Mouse (Mus musculus): ENCODE measurements around the gene Katnbl1. TPM values are rescaled to one million over a fixed set of nuclear protein-coding genes. Genes with fewer than 3 reads are reported as not detected.
"Not testable (repeated sequence)": the region's sequence is repeated elsewhere in the genome, so short reads cannot be mapped to it uniquely, and the experiment has no call there.

Katnbl1 gene
- polyA plus RNA-seq, 1 experiment = 0.57 TPM

GRCm38 (mm10) chr2:112448510-112449059 lies 69.6 kb downstream of the Katnbl1 start:
- TF ChIP-seq POLR2A (IDR thresholded peaks at IDR 0.05; ENCODE audit: low read depth, low read length) (no peak), CTCF (IDR thresholded peaks at IDR 0.05; ENCODE audit: extremely low read depth, insufficient read depth, insufficient read length, insufficient replicate concordance) (no peak)
- no peaks in the 10 kb centered on the region for H3K36me3 ChIP-seq (ENCODE audit: control insufficient read depth, insufficient read depth, low read length)
- peak overlapping the region; percentile 54; the same call in 1 of the 2 replicates for H3K27ac ChIP-seq (ENCODE audit: insufficient read depth, low read length)
- H3K27me3 ChIP-seq (ENCODE audit: control insufficient read depth, insufficient read depth, low read length) = no peaks in the 10 kb centered on the region; the same call in 1 of the 2 replicates
- peaks cover 3% of the 10 kb centered on the region; the same call in 1 of the 2 replicates for H3K4me1 ChIP-seq (ENCODE audit: control insufficient read depth, insufficient read depth, insufficient read length)
- no peak overlapping the region for H3K4me3 ChIP-seq (ENCODE audit: extremely low read depth, insufficient read depth, insufficient read length)
- DNase-seq (ENCODE audit: low read depth in 1 of 2, low spot score in 2 of 2) = no peak

- peak; percentile 17 to 20 for DNase-seq (ENCODE audit: low read depth in 1 of 2, low spot score in 2 of 2)
- Histone ChIP-seq H3K27me3 (ENCODE audit: control insufficient read depth, insufficient read depth, low read length) (no peaks in the 10 kb centered on the region; the same call in 1 of the 2 replicates), H3K4me1 (ENCODE audit: control insufficient read depth, insufficient read depth, insufficient read length) (peaks cover 3% of the 10 kb centered on the region; the same call in 1 of the 2 replicates), H3K4me3 (ENCODE audit: extremely low read depth, insufficient read depth, insufficient read length) (no peak overlapping the region), H3K36me3 (ENCODE audit: control insufficient read depth, insufficient read depth, low read length) (no peaks in the 10 kb centered on the region), H3K27ac (ENCODE audit: insufficient read depth, low read length) (no peak overlapping the region)
- 34% methylated on average over 4 of the region's 4 CpGs for WGBS
- TF ChIP-seq POLR2A (IDR thresholded peaks at IDR 0.05; ENCODE audit: low read depth, low read length) (no peak), CTCF (IDR thresholded peaks at IDR 0.05; ENCODE audit: extremely low read depth, insufficient read depth, insufficient read length, insufficient replicate concordance) (peak; percentile 17; the same call in 1 of the 2 replicates)
Measured at GRCm38 (mm10) chr2:112449597-112450296, 70.7 kb downstream of the Katnbl1 start.

- not testable (repeated sequence) for H3K27ac ChIP-seq (ENCODE audit: insufficient read depth, low read length); H3K27me3 ChIP-seq (ENCODE audit: control insufficient read depth, insufficient read depth, low read length); DNase-seq (ENCODE audit: low read depth in 1 of 2, low spot score in 2 of 2); H3K4me3 ChIP-seq (ENCODE audit: extremely low read depth, insufficient read depth, insufficient read length); H3K36me3 ChIP-seq (ENCODE audit: control insufficient read depth, insufficient read depth, low read length); H3K4me1 ChIP-seq (ENCODE audit: control insufficient read depth, insufficient read depth, insufficient read length)
Measured at GRCm38 (mm10) chr2:112452513-112452912, 73.5 kb downstream of the Katnbl1 start.

GRCm38 (mm10) chr2:112454125-112454861 lies 75.3 kb downstream of the Katnbl1 start:
- Histone ChIP-seq H3K27ac (ENCODE audit: insufficient read depth, low read length) (peak overlapping the region; percentile 74), H3K4me1 (ENCODE audit: control insufficient read depth, insufficient read depth, insufficient read length) (no peaks in the 10 kb centered on the region), H3K4me3 (ENCODE audit: extremely low read depth, insufficient read depth, insufficient read length) (peak overlapping the region; percentile 78), H3K36me3 (ENCODE audit: control insufficient read depth, insufficient read depth, low read length) (no peaks in the 10 kb centered on the region), H3K27me3 (ENCODE audit: control insufficient read depth, insufficient read depth, low read length) (no peaks in the 10 kb centered on the region)
- WGBS = 32% methylated on average over 17 of the region's 17 CpGs
- no peak for DNase-seq (ENCODE audit: low read depth in 1 of 2, low spot score in 2 of 2)
- TF ChIP-seq POLR2A (IDR thresholded peaks at IDR 0.05; ENCODE audit: low read depth, low read length) (no peak), CTCF (IDR thresholded peaks at IDR 0.05; ENCODE audit: extremely low read depth, insufficient read depth, insufficient read length, insufficient replicate concordance) (no peak)

- Histone ChIP-seq H3K4me3 (ENCODE audit: extremely low read depth, insufficient read depth, insufficient read length) (peak within 1 kb of the TSS; percentile 78), H3K36me3 (ENCODE audit: control insufficient read depth, insufficient read depth, low read length) (peaks cover 2% of the 10 kb centered on the region; the same call in 1 of the 2 replicates), H3K4me1 (ENCODE audit: control insufficient read depth, insufficient read depth, insufficient read length) (no peaks in the 10 kb centered on the region), H3K27ac (ENCODE audit: insufficient read depth, low read length) (peak within 1 kb of the TSS; percentile 74), H3K27me3 (ENCODE audit: control insufficient read depth, insufficient read depth, low read length) (no peaks in the 10 kb centered on the region)
- peak; percentile 85 to 99 for DNase-seq (ENCODE audit: low read depth in 1 of 2, low spot score in 2 of 2)
- TF ChIP-seq POLR2A (IDR thresholded peaks at IDR 0.05; ENCODE audit: low read depth, low read length) (peak; percentile 49), CTCF (IDR thresholded peaks at IDR 0.05; ENCODE audit: extremely low read depth, insufficient read depth, insufficient read length, insufficient replicate concordance) (no peak)
- WGBS = under 1% methylated on average over 49 of the region's 49 CpGs
Measured at GRCm38 (mm10) chr2:112454862-112455564, 76.0 kb downstream of the Katnbl1 start, which contains the start of gene Emc7. TSS of gene Emc7 (plus strand) at chr2:112454997.

GRCm38 (mm10) chr2:112460557-112460956 lies 81.5 kb downstream of the Katnbl1 start:
- H3K4me1 ChIP-seq (ENCODE audit: control insufficient read depth, insufficient read depth, insufficient read length) = no peaks in the 10 kb centered on the region
- H3K4me3 ChIP-seq (ENCODE audit: extremely low read depth, insufficient read depth, insufficient read length) = no peak overlapping the region
- 96% methylated on average over 3 of the region's 3 CpGs for WGBS
- peaks cover 20% of the 10 kb centered on the region for H3K36me3 ChIP-seq (ENCODE audit: control insufficient read depth, insufficient read depth, low read length)
- no peak overlapping the region for H3K27ac ChIP-seq (ENCODE audit: insufficient read depth, low read length)
- DNase-seq (ENCODE audit: low read depth in 1 of 2, low spot score in 2 of 2) = no peak
- no peaks in the 10 kb centered on the region for H3K27me3 ChIP-seq (ENCODE audit: control insufficient read depth, insufficient read depth, low read length)
- no peak for TF ChIP-seq CTCF (IDR thresholded peaks at IDR 0.05; ENCODE audit: extremely low read depth, insufficient read depth, insufficient read length, insufficient replicate concordance)
- TF ChIP-seq POLR2A (IDR thresholded peaks at IDR 0.05; ENCODE audit: low read depth, low read length) = no peak

Other genes starting within 250 kb of the Katnbl1 start
- not detected in 2 replicates for gene Olfr1316, start 244.2 kb upstream of the Katnbl1 start, polyA plus RNA-seq (2012; rRNA removed)
- not detected in 2 replicates for gene Olfr1317, start 238.9 kb upstream of the Katnbl1 start, polyA plus RNA-seq (2012; rRNA removed)
- not detected in 2 replicates for gene Olfr1318, start 225.0 kb upstream of the Katnbl1 start, polyA plus RNA-seq (2012; rRNA removed)
- gene Lpcat4, start 139.7 kb upstream of the Katnbl1 start, polyA plus RNA-seq (2012; rRNA removed) = 44.6 and 55.6 TPM in 2 replicates
- not detected in 2 replicates for gene Nutm1, start 119.9 kb upstream of the Katnbl1 start, polyA plus RNA-seq (2012; rRNA removed)
- 42.0 and 47.2 TPM in 2 replicates for gene Nop10, start 117.3 kb upstream of the Katnbl1 start, polyA plus RNA-seq (2012; rRNA removed)
- 58.0 and 74.0 TPM in 2 replicates for gene Slc12a6, start 113.4 kb upstream of the Katnbl1 start, polyA plus RNA-seq (2012; rRNA removed)
- gene Gm21985, start 112.9 kb upstream of the Katnbl1 start, polyA plus RNA-seq (2012; rRNA removed) = not detected in 2 replicates
- gene Emc4, start 11.2 kb upstream of the Katnbl1 start, polyA plus RNA-seq (2012; rRNA removed) = 28.6 and 32.5 TPM in 2 replicates
- 2.5 and 2.9 TPM in 2 replicates for gene Emc7, start 75.8 kb downstream of the Katnbl1 start, polyA plus RNA-seq (2012; rRNA removed)
- gene Chrm5, start 101.6 kb downstream of the Katnbl1 start, polyA plus RNA-seq (2012; rRNA removed) = not detected in 2 replicates
- gene Aven, start 113.8 kb downstream of the Katnbl1 start, polyA plus RNA-seq (2012; rRNA removed) = 2.7 and 4.2 TPM in 2 replicates

All from spleen, adult 2 months (tissue).